Mouse (Mus musculus) heart, adult 11 months (tissue): ENCODE data around the gene Gfy.

ENCODE experiments used
- DNase-seq: peaks from one replicate; pipeline ENCODE4 v3.0.0; 2022

Gfy gene

GRCm38 (mm10) chr7:45179469-45179868, at the start of gene Gfy:
Gfy (minus strand) TSS chr7:45179569.
- no peak for DNase-seq

- no peak for DNase-seq
Measured at GRCm38 (mm10) chr7:45229046-45229445, 49.7 kb upstream of the Gfy start.

GRCm38 (mm10) chr7:45228548-45228947, 49.2 kb upstream of the Gfy start:
- peak; percentile 78 for DNase-seq

GRCm38 (mm10) chr7:45226421-45226820, 47.1 kb upstream of the Gfy start:
- peak; percentile 74 for DNase-seq

- no peak for DNase-seq
Measured at GRCm38 (mm10) chr7:45224826-45225225, 45.5 kb upstream of the Gfy start.

GRCm38 (mm10) chr7:45221680-45222079, 42.3 kb upstream of the Gfy start:
- no peak for DNase-seq

GRCm38 (mm10) chr7:45216442-45217183, 37.2 kb upstream of the Gfy start:
- DNase-seq, result peak; percentile 97

GRCm38 (mm10) chr7:45215673-45216441, 36.5 kb upstream of the Gfy start, which contains the start of gene Tead2:
Tead2 (plus strand) TSS chr7:45215753.
- DNase-seq, result peak; percentile 96

- no peak for DNase-seq
Measured at GRCm38 (mm10) chr7:45213708-45214107, 34.3 kb upstream of the Gfy start.

- no peak for DNase-seq
Measured at GRCm38 (mm10) chr7:45212356-45212755, 33.0 kb upstream of the Gfy start.

- no peak for DNase-seq
Measured at GRCm38 (mm10) chr7:45211851-45212251, 32.5 kb upstream of the Gfy start, which contains the start of gene Dkkl1. Dkkl1 (minus strand) TSS chr7:45212147.

GRCm38 (mm10) chr7:45211070-45211469, 31.7 kb upstream of the Gfy start:
- no peak for DNase-seq

GRCm38 (mm10) chr7:45208260-45208659, 28.9 kb upstream of the Gfy start:
- no peak for DNase-seq

GRCm38 (mm10) chr7:45204380-45205143, 25.2 kb upstream of the Gfy start, which contains the start of gene Ccdc155:
Ccdc155 (minus strand) TSS chr7:45204892.
- DNase-seq, result peak; percentile 99

GRCm38 (mm10) chr7:45202654-45203053, 23.3 kb upstream of the Gfy start:
- no peak for DNase-seq

- no peak for DNase-seq
Measured at GRCm38 (mm10) chr7:45198961-45199360, 19.6 kb upstream of the Gfy start.

GRCm38 (mm10) chr7:45198435-45198834, 19.1 kb upstream of the Gfy start:
- DNase-seq, result peak; percentile 94

- DNase-seq, result no peak
Measured at GRCm38 (mm10) chr7:45196994-45197393, 17.6 kb upstream of the Gfy start.

GRCm38 (mm10) chr7:45196176-45196535, 16.8 kb upstream of the Gfy start:
- no peak for DNase-seq

- no peak for DNase-seq
Measured at GRCm38 (mm10) chr7:45195341-45196175, 16.2 kb upstream of the Gfy start.

GRCm38 (mm10) chr7:45193871-45194785, 14.8 kb upstream of the Gfy start:
- DNase-seq, result no peak
